7 mouse cellular contexts compared by ENCODE assay signal in the genomic region with DNA sequence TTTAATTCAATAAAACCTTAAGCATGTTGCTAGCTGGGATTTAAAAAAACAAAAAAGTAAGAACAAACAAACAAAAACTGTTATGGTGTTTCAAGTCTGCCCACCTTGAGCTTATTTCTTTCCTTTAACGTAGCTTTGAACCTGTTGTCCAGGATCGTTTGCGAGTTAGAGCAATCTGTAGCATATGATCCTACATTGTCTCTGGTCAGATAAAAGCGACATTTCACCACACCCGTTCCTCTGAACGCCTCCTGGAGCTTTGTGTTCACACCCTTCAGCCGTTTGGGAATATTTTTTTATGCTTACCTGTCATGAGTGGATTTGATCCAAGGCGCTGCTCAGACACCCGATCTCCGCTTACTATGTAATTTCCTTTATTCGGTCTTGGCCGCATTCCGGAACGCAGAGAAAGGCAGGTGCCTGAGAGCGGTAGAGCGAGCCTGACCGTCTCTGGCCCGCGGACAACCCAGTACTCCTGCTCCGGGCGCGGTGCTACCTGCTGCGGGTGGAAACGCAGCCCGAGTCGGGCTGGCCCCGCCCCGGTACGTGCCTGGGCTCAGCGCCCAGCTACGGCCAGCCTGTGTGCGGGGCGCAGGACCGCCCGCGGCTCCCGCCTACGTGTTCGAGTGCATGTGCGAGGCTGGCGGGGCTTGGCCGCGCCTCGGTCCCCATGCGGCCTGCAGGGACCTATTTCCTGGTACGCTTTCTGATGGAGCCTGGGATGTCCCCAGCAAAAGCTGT. TPM values are rescaled to one million over a fixed set of nuclear protein-coding genes. Genes with fewer than 3 reads are reported as not detected.
DNase-seq lines count a peak whose midpoint lies in the region; ATAC-seq lines count a peak whose summit lies in the region.

No protein-coding gene starts in this region.

- H3K36me3 ChIP-seq in intestine, embryonic 15.5 days: no peaks in the 10 kb centered on the region
- peaks cover 4% of the 10 kb centered on the region; the same call in 1 of the 2 replicates for H3K36me3 ChIP-seq in limb, embryonic 11.5 days (ENCODE audit: control insufficient read depth, insufficient read depth, low read length)

- H3K27ac ChIP-seq in intestine, embryonic 15.5 days: peak overlapping the region; percentile 64
- H3K27ac ChIP-seq in limb, embryonic 11.5 days (replicated peaks; ENCODE audit: low read depth, low read length): no peak overlapping the region

- peak overlapping the region; percentile 56 for H3K9ac ChIP-seq in intestine, embryonic 15.5 days
- H3K9ac ChIP-seq in limb, embryonic 11.5 days (ENCODE audit: low read length): 0 out of 2 replicates have a peak overlapping the region, but pooled peaks have one; percentile 22

- H3K9me3 ChIP-seq in intestine, embryonic 15.5 days: no peaks in the 10 kb centered on the region
- H3K9me3 ChIP-seq in limb, embryonic 11.5 days (ENCODE audit: control insufficient read depth, low read length): no peaks in the 10 kb centered on the region

- 10% methylated on average over 46 of the region's 46 CpGs for WGBS in intestine, embryonic 15.5 days
- WGBS in limb, embryonic 11.5 days: 8% methylated on average over 46 of the region's 46 CpGs

- H3K4me1 ChIP-seq in intestine, embryonic 15.5 days (replicated peaks): peaks cover 12% of the 10 kb centered on the region; the same call in 1 of the 2 replicates
- 0 out of 2 replicates have a peak, but pooled peaks cover 4% of the 10 kb centered on the region for H3K4me1 ChIP-seq in limb, embryonic 11.5 days (ENCODE audit: control insufficient read depth, insufficient read depth, low read length)

- peak; percentile 37 to 64 for DNase-seq in adrenal gland, postnatal 36 days
- DNase-seq in embryo, embryonic 10 days (ENCODE audit: low spot score): peak; percentile 70
- peak; percentile 95 for DNase-seq in heart, adult 11 months
- peak; percentile 61 for DNase-seq in limb, embryonic 11.5 days (ENCODE audit: low spot score)
- peak; percentile 61 for DNase-seq in mesoderm, embryonic 11.5 days (ENCODE audit: low read depth, low spot score)
- peak; percentile 71 for DNase-seq in right cerebral cortex, postnatal 25 days

- peak overlapping the region; percentile 39 for H3K4me3 ChIP-seq in intestine, embryonic 15.5 days (replicated peaks)
- peak overlapping the region; percentile 24; the same call in 1 of the 2 replicates for H3K4me3 ChIP-seq in limb, embryonic 11.5 days (ENCODE audit: low read depth, low read length)

- H3K4me2 ChIP-seq in intestine, embryonic 15.5 days (replicated peaks): peak overlapping the region; percentile 75
- peak overlapping the region; percentile 65 for H3K4me2 ChIP-seq in limb, embryonic 11.5 days (ENCODE audit: low read depth, severe bottlenecking)

- H3K27me3 ChIP-seq in intestine, embryonic 15.5 days (replicated peaks): no peaks in the 10 kb centered on the region
- H3K27me3 ChIP-seq in limb, embryonic 11.5 days (ENCODE audit: control insufficient read depth, insufficient read depth, low read length): peaks cover 3% of the 10 kb centered on the region; the same call in 1 of the 2 replicates

- peak; percentile 91 for ATAC-seq in intestine, embryonic 15.5 days
- ATAC-seq in limb, embryonic 11.5 days (ENCODE audit: insufficient number of reproducible peaks, low FRiP score, low TSS enrichment, low read depth): peak; percentile 79; the same call in 1 of the 2 replicates

RNA-seq across cellular contexts. Expression of gene Gm49321, which starts 12.0 kb away (rescaled TPM):
- 1 to 10 TPM; 5.7 to 8.5 TPM for total RNA-seq in adrenal gland, postnatal 36 days (2021)
- 10.2 and 11.2 TPM in 2 replicates for polyA plus RNA-seq in intestine, embryonic 15.5 days (2015; fragmentation: Nextera tagmentation; extraction: Ambion mirVana)
- polyA plus RNA-seq in limb, embryonic 11.5 days (2014; fragmentation: Nextera tagmentation; extraction: Ambion mirVana): 13.5 and 15.9 TPM in 2 replicates

RNA-seq across cellular contexts. Expression of gene Snapc1, which starts 14.8 kb away (rescaled TPM):
- total RNA-seq in adrenal gland, postnatal 36 days (2021): 10 to 100 TPM; 15.7 to 20.9 TPM
- polyA plus RNA-seq in intestine, embryonic 15.5 days (2015; fragmentation: Nextera tagmentation; extraction: Ambion mirVana): 15.5 and 16.8 TPM in 2 replicates
- 19.2 and 22.2 TPM in 2 replicates for polyA plus RNA-seq in limb, embryonic 11.5 days (2014; fragmentation: Nextera tagmentation; extraction: Ambion mirVana)

RNA-seq across cellular contexts. Expression of gene Syt16, which starts 48.0 kb away (rescaled TPM):
- total RNA-seq in adrenal gland, postnatal 36 days (2021): under 1 TPM; 0.16 to 0.66 TPM
- polyA plus RNA-seq in intestine, embryonic 15.5 days (2015; fragmentation: Nextera tagmentation; extraction: Ambion mirVana): 1.1 and 1.3 TPM in 2 replicates
- polyA plus RNA-seq in limb, embryonic 11.5 days (2014; fragmentation: Nextera tagmentation; extraction: Ambion mirVana): 2.4 and 3.0 TPM in 2 replicates

RNA-seq across cellular contexts. Expression of gene Hif1a, which starts 48.3 kb away (rescaled TPM):
- total RNA-seq in adrenal gland, postnatal 36 days (2021): 10 to 100 TPM; 66.5 to 69.1 TPM
- 56.2 and 68.8 TPM in 2 replicates for polyA plus RNA-seq in intestine, embryonic 15.5 days (2015; fragmentation: Nextera tagmentation; extraction: Ambion mirVana)
- polyA plus RNA-seq in limb, embryonic 11.5 days (2014; fragmentation: Nextera tagmentation; extraction: Ambion mirVana): 111 and 123 TPM in 2 replicates
